Mouse (Mus musculus) natural killer cell, adult 2 months (primary cell): ENCODE measurements at regions not wholly inside any gene's neighbourhood (a gene's known extent, or its start where the extent isn't known, plus 50 kb on each side); places are given as distances from the start of the nearest gene placed in this dataset.

Experiments used
- DNase-seq, 2 experiments: peaks; one replicate each; pipeline ENCODE4 v3.0.0; 2022; ENCODE audit warnings: low spot score in 2 of 2

GRCm38 (mm10) chr11:57432299-57432698 is 86.1 kb downstream of the Fam114a2 start:
- DNase-seq = no peak

- no peak for DNase-seq
Observed at GRCm38 (mm10) chr11:57431886-57432285, 86.5 kb downstream of the Fam114a2 start.

- peak; percentile 35 to 55 for DNase-seq
Observed at GRCm38 (mm10) chr11:57426046-57426805, 92.2 kb downstream of the Fam114a2 start.

- DNase-seq = no peak
Observed at GRCm38 (mm10) chr11:57419416-57419815, 99.0 kb downstream of the Fam114a2 start.

GRCm38 (mm10) chr11:57416011-57416410 is 102.4 kb downstream of the Fam114a2 start:
- no peak for DNase-seq

- DNase-seq = no peak
Observed at GRCm38 (mm10) chr11:57415167-57415566, 103.2 kb downstream of the Fam114a2 start.

GRCm38 (mm10) chr11:57414697-57415096 is 103.7 kb downstream of the Fam114a2 start:
- no peak for DNase-seq

- no peak for DNase-seq
Observed at GRCm38 (mm10) chr11:57413271-57413670, 105.1 kb downstream of the Fam114a2 start.

- DNase-seq = no peak
Observed at GRCm38 (mm10) chr11:57412766-57413165, 105.7 kb downstream of the Fam114a2 start.

- no peak for DNase-seq
Observed at GRCm38 (mm10) chr11:57404172-57404571, 114.2 kb downstream of the Fam114a2 start.

GRCm38 (mm10) chr11:57401610-57402009 is 116.8 kb downstream of the Fam114a2 start:
- no peak for DNase-seq

- DNase-seq = no peak
Observed at GRCm38 (mm10) chr11:57399366-57399765, 119.1 kb downstream of the Fam114a2 start.

GRCm38 (mm10) chr11:57396429-57396828 is 122.0 kb downstream of the Fam114a2 start:
- no peak for DNase-seq

- DNase-seq = no peak
Observed at GRCm38 (mm10) chr11:57390826-57391225, 127.6 kb downstream of the Fam114a2 start.
